Mouse (Mus musculus): ENCODE measurements around the gene Polr1d. TPM values are rescaled to one million over a fixed set of nuclear protein-coding genes. Genes with fewer than 3 reads are reported as not detected.

The Polr1d gene
- polyA plus RNA-seq, 1 experiment from 2014 or later = 108 TPM

GRCm38 (mm10) chr5:147041965-147042937 is 34.6 kb upstream of the Polr1d start:
- Histone ChIP-seq H3K9me3 (ENCODE audit: control insufficient read depth, low read length) (no peaks in the 10 kb centered on the region), H3K27me3 (ENCODE audit: control insufficient read depth, insufficient read depth, low read length) (no peaks in the 10 kb centered on the region), H3K4me1 (ENCODE audit: control insufficient read depth, insufficient read depth, low read length) (peaks cover 11% of the 10 kb centered on the region), H3K36me3 (ENCODE audit: control insufficient read depth, insufficient read depth, low read length) (no peaks in the 10 kb centered on the region), H3K9ac (replicated peaks; ENCODE audit: low read depth, low read length) (no peak overlapping the region), H3K27ac (ENCODE audit: low read depth, low read length) (no peak overlapping the region), H3K4me3 (ENCODE audit: low read depth, low read length) (no peak overlapping the region), H3K4me2 (ENCODE audit: low read depth, low read length) (no peak overlapping the region)
- 55% methylated on average over 40 of the region's 40 CpGs for WGBS
- ATAC-seq (ENCODE audit: low read depth) = peak; percentile 64; the same call in 1 of the 2 replicates

- H3K27me3 ChIP-seq (ENCODE audit: control insufficient read depth, insufficient read depth, low read length) = no peaks in the 10 kb centered on the region
- no peak overlapping the region for H3K4me2 ChIP-seq (ENCODE audit: low read depth, low read length)
- 40% methylated on average over 15 of the region's 15 CpGs for WGBS
- no peak overlapping the region; the same call in 1 of the 2 replicates for H3K27ac ChIP-seq (ENCODE audit: low read depth, low read length)
- H3K36me3 ChIP-seq (ENCODE audit: control insufficient read depth, insufficient read depth, low read length) = no peaks in the 10 kb centered on the region
- no peak overlapping the region for H3K9ac ChIP-seq (replicated peaks; ENCODE audit: low read depth, low read length)
- ATAC-seq (ENCODE audit: low read depth) = peak; percentile 26; the same call in 1 of the 2 replicates
- no peaks in the 10 kb centered on the region for H3K9me3 ChIP-seq (ENCODE audit: control insufficient read depth, low read length)
- H3K4me1 ChIP-seq (ENCODE audit: control insufficient read depth, insufficient read depth, low read length) = peaks cover 11% of the 10 kb centered on the region
- no peak overlapping the region for H3K4me3 ChIP-seq (ENCODE audit: low read depth, low read length)
Observed at GRCm38 (mm10) chr5:147043240-147043844, 33.5 kb upstream of the Polr1d start.

- no peak overlapping the region for H3K27ac ChIP-seq (ENCODE audit: low read depth, low read length)
- no peak for ATAC-seq (ENCODE audit: low read depth)
- no peaks in the 10 kb centered on the region for H3K9me3 ChIP-seq (ENCODE audit: control insufficient read depth, low read length)
- 62% methylated on average over 10 of the region's 11 CpGs for WGBS
- H3K9ac ChIP-seq (replicated peaks; ENCODE audit: low read depth, low read length) = no peak overlapping the region
- H3K4me3 ChIP-seq (ENCODE audit: low read depth, low read length) = no peak overlapping the region
- no peaks in the 10 kb centered on the region for H3K36me3 ChIP-seq (ENCODE audit: control insufficient read depth, insufficient read depth, low read length)
- H3K4me2 ChIP-seq (ENCODE audit: low read depth, low read length) = no peak overlapping the region
- no peaks in the 10 kb centered on the region for H3K27me3 ChIP-seq (ENCODE audit: control insufficient read depth, insufficient read depth, low read length)
- H3K4me1 ChIP-seq (ENCODE audit: control insufficient read depth, insufficient read depth, low read length) = peaks cover 11% of the 10 kb centered on the region
Observed at GRCm38 (mm10) chr5:147045311-147045710, 31.5 kb upstream of the Polr1d start.

- 48% methylated on average over 11 of the region's 11 CpGs for WGBS
- Histone ChIP-seq H3K9me3 (ENCODE audit: control insufficient read depth, low read length) (no peaks in the 10 kb centered on the region), H3K4me2 (ENCODE audit: low read depth, low read length) (no peak overlapping the region), H3K4me3 (ENCODE audit: low read depth, low read length) (no peak overlapping the region), H3K9ac (replicated peaks; ENCODE audit: low read depth, low read length) (no peak overlapping the region), H3K4me1 (ENCODE audit: control insufficient read depth, insufficient read depth, low read length) (peaks cover 11% of the 10 kb centered on the region), H3K27ac (ENCODE audit: low read depth, low read length) (no peak overlapping the region), H3K27me3 (ENCODE audit: control insufficient read depth, insufficient read depth, low read length) (no peaks in the 10 kb centered on the region), H3K36me3 (ENCODE audit: control insufficient read depth, insufficient read depth, low read length) (no peaks in the 10 kb centered on the region)
- ATAC-seq (ENCODE audit: low read depth) = no peak
Observed at GRCm38 (mm10) chr5:147045929-147046328, 30.9 kb upstream of the Polr1d start.

- Histone ChIP-seq H3K27me3 (ENCODE audit: control insufficient read depth, insufficient read depth, low read length) (no peaks in the 10 kb centered on the region), H3K4me1 (ENCODE audit: control insufficient read depth, insufficient read depth, low read length) (peaks cover 4% of the 10 kb centered on the region; the same call in 1 of the 2 replicates), H3K4me3 (ENCODE audit: low read depth, low read length) (no peak overlapping the region), H3K4me2 (ENCODE audit: low read depth, low read length) (no peak overlapping the region), H3K9me3 (ENCODE audit: control insufficient read depth, low read length) (no peaks in the 10 kb centered on the region), H3K9ac (replicated peaks; ENCODE audit: low read depth, low read length) (no peak overlapping the region), H3K36me3 (ENCODE audit: control insufficient read depth, insufficient read depth, low read length) (no peaks in the 10 kb centered on the region), H3K27ac (ENCODE audit: low read depth, low read length) (no peak overlapping the region)
- no peak for ATAC-seq (ENCODE audit: low read depth)
- 70% methylated on average over 19 of the region's 19 CpGs for WGBS
Observed at GRCm38 (mm10) chr5:147049544-147050209, 27.2 kb upstream of the Polr1d start.

- Histone ChIP-seq H3K27me3 (ENCODE audit: control insufficient read depth, insufficient read depth, low read length) (no peaks in the 10 kb centered on the region), H3K36me3 (ENCODE audit: control insufficient read depth, insufficient read depth, low read length) (no peaks in the 10 kb centered on the region), H3K9me3 (ENCODE audit: control insufficient read depth, low read length) (no peaks in the 10 kb centered on the region), H3K4me3 (ENCODE audit: low read depth, low read length) (no peak overlapping the region), H3K9ac (replicated peaks; ENCODE audit: low read depth, low read length) (no peak overlapping the region), H3K4me1 (ENCODE audit: control insufficient read depth, insufficient read depth, low read length) (peaks cover 4% of the 10 kb centered on the region; the same call in 1 of the 2 replicates), H3K4me2 (ENCODE audit: low read depth, low read length) (no peak overlapping the region), H3K27ac (ENCODE audit: low read depth, low read length) (no peak overlapping the region)
- ATAC-seq (ENCODE audit: low read depth) = no peak
- WGBS = 79% methylated on average over 13 of the region's 13 CpGs
Observed at GRCm38 (mm10) chr5:147050816-147051499, 25.9 kb upstream of the Polr1d start.

- H3K27ac ChIP-seq (ENCODE audit: low read depth, low read length) = no peak overlapping the region
- H3K36me3 ChIP-seq (ENCODE audit: control insufficient read depth, insufficient read depth, low read length) = no peaks in the 10 kb centered on the region
- H3K9ac ChIP-seq (replicated peaks; ENCODE audit: low read depth, low read length) = no peak overlapping the region
- no peaks in the 10 kb centered on the region for H3K27me3 ChIP-seq (ENCODE audit: control insufficient read depth, insufficient read depth, low read length)
- no peak for ATAC-seq (ENCODE audit: low read depth)
- 47% methylated on average over 29 of the region's 29 CpGs for WGBS
- no peak overlapping the region for H3K4me3 ChIP-seq (ENCODE audit: low read depth, low read length)
- no peaks in the 10 kb centered on the region for H3K9me3 ChIP-seq (ENCODE audit: control insufficient read depth, low read length)
- H3K4me2 ChIP-seq (ENCODE audit: low read depth, low read length) = peak overlapping the region; percentile 15; the same call in 1 of the 2 replicates
- peaks cover 4% of the 10 kb centered on the region; the same call in 1 of the 2 replicates for H3K4me1 ChIP-seq (ENCODE audit: control insufficient read depth, insufficient read depth, low read length)
Observed at GRCm38 (mm10) chr5:147051500-147052308, 25.1 kb upstream of the Polr1d start.

- Histone ChIP-seq H3K4me1 (ENCODE audit: control insufficient read depth, insufficient read depth, low read length) (peaks cover 4% of the 10 kb centered on the region; the same call in 1 of the 2 replicates), H3K27ac (ENCODE audit: low read depth, low read length) (no peak overlapping the region), H3K4me2 (ENCODE audit: low read depth, low read length) (0 out of 2 replicates have a peak overlapping the region, but pooled peaks have one; percentile 15), H3K9me3 (ENCODE audit: control insufficient read depth, low read length) (no peaks in the 10 kb centered on the region), H3K27me3 (ENCODE audit: control insufficient read depth, insufficient read depth, low read length) (no peaks in the 10 kb centered on the region), H3K9ac (replicated peaks; ENCODE audit: low read depth, low read length) (no peak overlapping the region), H3K36me3 (ENCODE audit: control insufficient read depth, insufficient read depth, low read length) (no peaks in the 10 kb centered on the region), H3K4me3 (ENCODE audit: low read depth, low read length) (no peak overlapping the region)
- WGBS = 57% methylated on average over 4 of the region's 4 CpGs
- peak; percentile 46; the same call in 1 of the 2 replicates for ATAC-seq (ENCODE audit: low read depth)
Observed at GRCm38 (mm10) chr5:147052309-147052558, 24.6 kb upstream of the Polr1d start.
